Mouse (Mus musculus): ENCODE data around the gene Cbwd1.
"Not testable (repeated sequence)": the region's sequence is repeated elsewhere in the genome, so short reads cannot be mapped to it uniquely, and the experiment has no call there.

Cbwd1 gene

GRCm38 (mm10) chr19:24897006-24897895 lies 64.2 kb downstream of the Cbwd1 start:
- DNase-seq (ENCODE audit: low read depth, low spot score), result peak; percentile 18

GRCm38 (mm10) chr19:24896536-24896935 lies 64.9 kb downstream of the Cbwd1 start:
- no peak for DNase-seq (ENCODE audit: low read depth, low spot score)

- DNase-seq (ENCODE audit: low read depth, low spot score), result no peak
Observed at GRCm38 (mm10) chr19:24886888-24887287, 74.5 kb downstream of the Cbwd1 start.

DNA sequence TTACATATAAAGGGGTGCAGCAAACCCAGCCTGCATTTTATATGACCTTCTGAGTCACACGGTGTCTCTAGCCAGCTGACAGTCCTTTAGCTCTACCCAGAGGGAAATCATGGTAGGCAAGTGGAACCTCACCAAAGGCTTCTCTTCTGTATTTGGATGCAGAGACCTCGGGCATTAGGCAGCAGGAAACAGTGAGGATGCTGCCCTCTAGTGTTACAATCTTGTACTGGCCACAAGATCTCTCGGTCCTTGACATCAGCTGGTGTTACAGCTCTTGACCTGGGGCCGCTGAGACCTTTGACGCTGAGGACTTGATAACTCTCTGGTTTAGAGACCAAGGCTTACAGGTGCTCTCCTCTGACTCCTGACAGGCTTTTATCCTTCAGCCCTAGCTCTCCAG lies 75.9 kb downstream of the Cbwd1 start:
- peak; percentile 63 for DNase-seq (ENCODE audit: low read depth, low spot score)

- DNase-seq (ENCODE audit: low read depth, low spot score), result no peak
Observed at GRCm38 (mm10) chr19:24881237-24881636, 80.2 kb downstream of the Cbwd1 start.

- DNase-seq (ENCODE audit: low read depth, low spot score), result not testable (repeated sequence)
Observed at GRCm38 (mm10) chr19:24875129-24875870, 86.1 kb downstream of the Cbwd1 start, which contains the start of gene Gm10053. Gm10053 (plus strand) TSS chr19:24875686.

- no peak for DNase-seq (ENCODE audit: low read depth, low spot score)
Observed at GRCm38 (mm10) chr19:24873873-24874272, 87.5 kb downstream of the Cbwd1 start.

- DNase-seq (ENCODE audit: low read depth, low spot score), result peak; percentile 69
Observed at GRCm38 (mm10) chr19:24871037-24871635, 90.3 kb downstream of the Cbwd1 start.

All from R1 (cell line).